In genomic region chr5:135737154-135737553, GRCm38 (mm10) we compare ENCODE assay signal across 10 mouse cellular contexts. TPM values are rescaled to one million over a fixed set of nuclear protein-coding genes. Genes with fewer than 3 reads are reported as not detected.
A peak's percentile ranks its signal among the peaks of the same experiment; 100 is the strongest.
DNase-seq lines count a peak whose midpoint lies in the region; TF ChIP-seq lines count a peak whose summit lies in the region.
"Had no signal": no experiment of that assay in that cellular context is flagged by ENCODE, and none has a peak within 500 bp of the region (broad histone marks: within the 10 kb centered on the region; RNA-seq: fewer than 3 reads in every experiment).

No protein-coding gene starts in this region.

- H3K27me3 ChIP-seq in kidney, adult 2 months (replicated peaks; ENCODE audit: control insufficient read depth, insufficient read depth, low read length), result no peaks in the 10 kb centered on the region
- H3K27me3 ChIP-seq in thymus, adult 2 months (ENCODE audit: control insufficient read depth, insufficient read depth, low read length), result no peaks in the 10 kb centered on the region

- 78% methylated on average over 7 of the region's 7 CpGs for WGBS in kidney, adult 2 months
- 90% methylated on average over 7 of the region's 7 CpGs for WGBS in thymus, adult 2 months

- TF ChIP-seq POLR2A in kidney, adult 2 months (IDR thresholded peaks at IDR 0.05; ENCODE audit: low read depth, low read length), result no peak
- TF ChIP-seq POLR2A in thymus, adult 2 months (IDR thresholded peaks at IDR 0.05; ENCODE audit: control insufficient read depth, extremely low read depth, insufficient read depth, low read length, poor library complexity), result no peak
- TF ChIP-seq POLR2A in cortical plate, adult 2 months (IDR thresholded peaks at IDR 0.05; ENCODE audit: extremely low read depth, insufficient read depth, low read length), result no peak

- no peak for DNase-seq in kidney, adult 2 months
- DNase-seq in kidney, postnatal 4 days, result no peak
- peak; percentile 50 for DNase-seq in thymus, postnatal 4 days
- no peak for DNase-seq in thymus, adult 2 months
- DNase-seq in ovary, postnatal 36 days (ENCODE audit: low spot score), result no peak
- no peak for DNase-seq in yolk sac, embryonic 10.5 days (ENCODE audit: low spot score)
- DNase-seq: gastrocnemius, postnatal 25 days; heart, postnatal 4 days; midbrain, embryonic 14.5 days had no signal

- no peak overlapping the region for H3K27ac ChIP-seq in kidney, adult 2 months (ENCODE audit: insufficient read depth, low read depth, low read length)
- no peak overlapping the region for H3K27ac ChIP-seq in thymus, adult 2 months (ENCODE audit: control insufficient read depth, insufficient read depth, low read length)
- H3K27ac ChIP-seq in cortical plate, adult 2 months (ENCODE audit: insufficient read depth, low read length), result no peak overlapping the region

- peak; percentile 69 for TF ChIP-seq CTCF in kidney, adult 2 months (conservative IDR thresholded peaks at IDR 0.05; ENCODE audit: insufficient read depth, insufficient read length, low read depth, low read length)
- TF ChIP-seq CTCF in thymus, adult 2 months (IDR thresholded peaks at IDR 0.05; ENCODE audit: borderline replicate concordance, control insufficient read depth, extremely low read depth, insufficient read depth, low read length, poor library complexity), result no peak; the same call in 1 of the 2 replicates
- TF ChIP-seq CTCF in cortical plate, adult 2 months (IDR thresholded peaks at IDR 0.05; ENCODE audit: extremely low read depth, insufficient read depth, low read length), result peak; percentile 42

- H3K36me3 ChIP-seq in kidney, adult 2 months (ENCODE audit: control insufficient read depth, insufficient read depth, low read length), result peaks cover 6% of the 10 kb centered on the region
- peaks cover 24% of the 10 kb centered on the region for H3K36me3 ChIP-seq in thymus, adult 2 months (ENCODE audit: control insufficient read depth, insufficient read depth, low read length)

- no peaks in the 10 kb centered on the region for H3K4me1 ChIP-seq in kidney, adult 2 months (ENCODE audit: control insufficient read depth, insufficient read depth, low read length)
- no peaks in the 10 kb centered on the region for H3K4me1 ChIP-seq in thymus, adult 2 months (replicated peaks; ENCODE audit: control insufficient read depth, insufficient read depth, low read length)
- no peaks in the 10 kb centered on the region for H3K4me1 ChIP-seq in cortical plate, adult 2 months (ENCODE audit: control insufficient read depth, insufficient read depth, low read length)

- no peak overlapping the region for H3K4me3 ChIP-seq in kidney, adult 2 months (ENCODE audit: insufficient read depth, low read depth, low read length)
- H3K4me3 ChIP-seq in thymus, adult 2 months (ENCODE audit: control insufficient read depth, insufficient read depth, low read length), result no peak overlapping the region
- H3K4me3 ChIP-seq in cortical plate, adult 2 months (ENCODE audit: insufficient read depth, low read length), result no peak overlapping the region

RNA-seq across cellular contexts. Expression of gene Tmem120a, which starts 7.1 kb away (rescaled TPM):
- 91.3 and 96.7 TPM in 2 replicates for polyA plus RNA-seq in kidney, adult 2 months (2012; rRNA removed)
- 31.0 and 37.7 TPM in 2 replicates for polyA plus RNA-seq in thymus, adult 2 months (2012; rRNA removed)
- polyA plus RNA-seq in cortical plate, adult 2 months (2012; rRNA removed), result 14.4 and 15.4 TPM in 2 replicates

RNA-seq across cellular contexts. Expression of gene Styxl1, which starts 41.0 kb away (rescaled TPM):
- 0.38 and 0.67 TPM in 2 replicates for polyA plus RNA-seq in kidney, adult 2 months (2012; rRNA removed)
- polyA plus RNA-seq in thymus, adult 2 months (2012; rRNA removed), result 0.33 and 0.57 TPM in 2 replicates
- 0.13 TPM in 2 replicates for polyA plus RNA-seq in cortical plate, adult 2 months (2012; rRNA removed)

RNA-seq across cellular contexts. Expression of gene Mdh2, which starts 41.1 kb away (rescaled TPM):
- 1,141 and 1,152 TPM in 2 replicates for polyA plus RNA-seq in kidney, adult 2 months (2012; rRNA removed)
- polyA plus RNA-seq in thymus, adult 2 months (2012; rRNA removed), result 619 and 638 TPM in 2 replicates
- polyA plus RNA-seq in cortical plate, adult 2 months (2012; rRNA removed), result 486 and 499 TPM in 2 replicates
